Mouse (Mus musculus) hindbrain, embryonic 15.5 days (tissue): ENCODE data around the gene Polr2b. TPM values are rescaled to one million over a fixed set of nuclear protein-coding genes. Genes with fewer than 3 reads are reported as not detected.

ENCODE experiments used
- microRNA-seq: library from miRNA; unstranded; fragments of <30 nt; microRNA quantifications from one replicate; pipeline ENCODE4, GENCODE M21; 2016
- polyA plus RNA-seq: library from polyadenylated mRNA; unstranded; fragments of >200 nt; fragmentation: Nextera tagmentation; extraction: Ambion mirVana; gene quantifications from 2 replicates; pipeline ENCODE4 v1.2.1, GENCODE M21; 2015

The Polr2b gene
- polyA plus RNA-seq, 1 experiment from 2014 or later: 56.8 TPM

Small RNA genes within 50 kb of the gene (microRNA-seq; reads per million reads assigned to microRNA genes)
- not detected for gene Mir5098

Other genes starting within 250 kb of the Polr2b start
- gene Hopx, start 195.0 kb upstream of the Polr2b start, polyA plus RNA-seq: 4.7 and 5.6 TPM in 2 replicates
- 0.90 and 1.3 TPM in 2 replicates for gene Spink2, start 98.7 kb upstream of the Polr2b start, polyA plus RNA-seq
- gene Rest, start 44.7 kb upstream of the Polr2b start, polyA plus RNA-seq: 6.8 and 7.1 TPM in 2 replicates
- gene Noa1, start 63 bp upstream of the Polr2b start, polyA plus RNA-seq: 35.0 and 35.6 TPM in 2 replicates
- gene Igfbp7, start 97.9 kb downstream of the Polr2b start, polyA plus RNA-seq: 66.0 and 72.6 TPM in 2 replicates